Mouse (Mus musculus) spleen, postnatal 10 days (tissue): Measurements from ENCODE around the gene Dscam.
A peak's percentile ranks its signal among the peaks of the same experiment; 100 is the strongest.

Source experiments
- DNase-seq, 2 experiments: peaks; one replicate each; pipeline ENCODE4 v3.0.0; 2021 to 2022; ENCODE audit warnings: low spot score in 2 of 2

The Dscam gene

DNA sequence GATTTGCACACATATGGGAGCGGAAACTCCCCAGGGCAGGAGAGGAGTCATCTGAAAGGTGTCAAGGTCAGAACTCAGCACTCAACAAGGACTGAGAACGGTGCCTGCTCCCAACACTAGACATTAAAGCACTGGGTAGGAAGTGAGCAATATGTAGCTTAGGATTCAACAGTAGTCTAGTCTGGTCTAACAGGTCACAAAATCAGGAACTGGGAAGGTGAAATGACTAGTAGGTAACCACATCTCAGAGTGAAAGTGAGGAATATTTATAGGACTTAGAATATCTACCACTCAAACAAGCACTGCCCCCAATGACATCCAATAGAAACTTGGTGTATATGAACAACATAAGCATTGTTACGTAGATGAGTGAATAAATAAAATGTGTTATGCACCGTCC, 515.0 kb downstream of the Dscam start:
- no peak for DNase-seq

DNA sequence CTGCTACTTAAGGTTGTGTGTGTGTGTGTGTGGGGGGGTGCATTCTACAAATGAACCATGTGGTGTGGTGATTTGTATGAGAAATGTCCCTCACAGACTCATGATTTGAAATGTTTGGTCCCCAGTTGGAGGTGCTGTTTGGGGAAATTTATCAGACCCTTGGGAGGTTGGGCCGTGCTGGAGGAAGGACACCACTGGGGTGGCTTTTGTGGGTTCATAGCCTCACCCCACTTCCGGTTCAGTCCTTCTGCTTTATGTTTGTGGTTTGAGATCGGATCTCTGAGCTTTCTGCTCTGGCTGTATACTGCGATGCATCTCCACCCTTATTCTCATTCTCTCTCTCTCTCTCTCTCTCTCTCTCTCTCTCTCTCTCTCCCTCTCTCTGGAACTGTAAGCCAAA, 516.5 kb downstream of the Dscam start:
- DNase-seq = no peak

DNA sequence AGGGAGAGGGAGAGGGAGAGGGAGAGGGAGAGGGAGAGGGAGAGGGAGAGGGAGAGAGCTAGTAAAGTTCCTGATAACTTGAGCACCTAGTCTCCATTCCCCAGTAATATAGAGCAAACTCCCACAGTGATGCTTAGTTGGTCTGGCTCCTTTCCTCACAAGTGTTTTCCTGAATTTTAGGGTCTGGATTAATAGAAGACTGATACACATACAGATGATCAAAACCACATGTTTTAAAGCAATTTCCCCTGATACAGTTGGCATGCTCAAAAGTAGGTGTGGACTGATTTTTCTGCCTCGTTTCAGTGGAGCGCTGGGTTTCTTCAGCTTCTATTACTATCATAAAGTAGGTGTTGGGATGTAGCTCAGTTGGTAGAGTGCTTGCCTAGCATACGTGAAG, 519.1 kb downstream of the Dscam start:
- DNase-seq = no peak

DNA sequence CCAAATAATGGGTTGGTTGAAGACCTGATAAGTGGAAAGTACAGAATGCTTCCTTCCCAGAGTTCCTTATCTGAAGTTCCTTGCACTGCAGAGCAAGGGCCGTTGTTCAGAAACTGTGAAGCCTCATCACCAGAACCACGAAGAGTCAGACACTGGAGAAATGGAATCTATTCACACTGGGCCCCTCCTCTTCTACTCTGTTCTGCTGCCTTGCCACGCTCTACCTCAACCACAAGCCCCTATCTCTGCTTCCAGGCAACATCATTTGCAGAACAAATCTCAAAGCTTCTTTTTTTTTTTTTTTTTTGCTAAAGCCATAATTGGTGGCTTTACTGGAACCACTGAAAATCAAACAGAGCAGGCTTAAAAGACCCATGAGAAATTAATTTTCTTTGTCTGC, 530.5 kb downstream of the Dscam start:
- DNase-seq = no peak

DNA sequence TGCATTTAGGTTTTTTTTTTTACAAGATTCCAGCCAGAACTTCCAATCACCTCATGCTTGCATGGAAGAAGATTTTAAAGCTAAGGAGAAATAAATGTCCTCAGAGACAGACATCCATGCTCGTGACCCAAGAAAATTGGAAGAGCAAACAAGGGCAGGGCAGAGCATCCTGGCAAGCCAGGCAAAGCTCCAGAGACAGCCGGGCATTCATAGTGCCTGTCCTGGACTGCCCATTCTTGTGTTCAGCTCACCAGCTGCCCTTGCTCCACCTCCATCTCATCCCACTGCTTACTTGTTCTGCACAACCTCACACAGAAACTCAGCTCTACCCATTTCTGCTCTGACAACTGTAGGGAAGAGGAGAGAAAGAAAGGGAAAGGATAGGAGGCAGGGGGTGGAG, 534.6 kb downstream of the Dscam start:
- no peak for DNase-seq

DNA sequence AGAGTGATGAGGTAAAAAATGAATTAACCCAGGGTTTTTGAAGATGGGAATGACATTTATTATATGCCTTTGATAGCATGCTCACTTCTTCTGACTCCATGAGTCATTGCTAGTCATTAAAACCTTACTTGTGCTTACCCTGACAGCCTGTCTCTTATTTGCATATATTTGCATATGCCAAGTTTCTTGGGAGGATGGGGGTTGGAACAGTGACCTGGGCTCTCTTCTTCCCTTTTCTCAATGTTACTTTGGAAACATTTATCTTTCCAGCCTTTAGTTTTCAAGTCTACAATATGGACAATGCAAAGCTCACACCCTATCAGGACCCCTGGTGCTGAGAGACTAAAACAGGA, 535.8 kb downstream of the Dscam start:
- no peak for DNase-seq

DNA sequence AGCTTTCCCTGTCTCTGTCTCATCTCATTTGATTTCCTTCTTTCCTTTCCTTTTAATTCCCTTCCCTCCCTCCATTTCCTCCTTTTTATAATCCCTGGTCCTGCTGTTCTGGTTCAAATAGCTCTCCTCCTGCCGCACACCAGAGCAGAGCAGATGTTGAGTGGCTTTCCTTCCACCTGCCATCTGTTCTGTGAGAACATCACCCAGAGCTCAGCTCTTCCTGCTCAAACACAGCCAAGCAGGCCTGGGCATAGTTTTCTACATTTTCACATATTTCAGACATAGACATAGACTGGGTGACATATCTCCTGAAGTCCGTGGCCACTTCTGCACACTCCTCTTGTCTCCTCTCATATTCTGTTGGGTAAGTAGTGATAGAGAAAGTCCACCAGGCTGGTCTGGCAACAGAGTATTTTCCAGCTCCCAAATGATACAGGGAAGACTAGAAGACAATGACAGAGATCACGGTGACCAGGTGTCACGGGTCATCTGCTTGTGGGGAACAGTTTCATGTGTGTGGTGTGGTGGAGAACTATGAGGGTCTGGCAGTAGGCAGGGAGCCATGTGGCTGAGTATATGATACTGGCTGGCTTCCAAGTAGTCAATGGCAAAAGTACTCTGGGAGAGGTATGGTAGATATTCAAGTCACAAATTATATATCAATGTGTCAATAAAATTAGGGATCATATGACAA, 536.3 kb downstream of the Dscam start:
- no peak for DNase-seq

DNA sequence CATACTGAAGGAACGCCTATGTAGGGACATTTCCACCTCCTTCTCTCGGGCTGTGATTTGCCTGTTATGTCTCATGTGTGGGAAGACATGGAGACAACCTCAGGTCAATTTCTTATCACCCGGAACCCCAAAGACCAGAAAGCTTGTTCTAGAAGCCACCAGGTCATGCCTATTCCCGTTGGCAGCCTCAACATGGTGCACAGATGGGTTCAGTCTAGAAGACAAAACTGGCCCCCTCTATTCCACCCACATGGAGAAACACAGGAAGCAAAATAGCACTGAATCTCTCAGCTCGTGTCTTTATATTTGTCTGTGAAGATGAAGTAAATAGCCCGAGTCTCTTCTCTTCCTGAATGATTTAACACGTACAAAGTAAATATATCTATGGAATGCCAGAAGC, 540.3 kb downstream of the Dscam start:
- no peak for DNase-seq

DNA sequence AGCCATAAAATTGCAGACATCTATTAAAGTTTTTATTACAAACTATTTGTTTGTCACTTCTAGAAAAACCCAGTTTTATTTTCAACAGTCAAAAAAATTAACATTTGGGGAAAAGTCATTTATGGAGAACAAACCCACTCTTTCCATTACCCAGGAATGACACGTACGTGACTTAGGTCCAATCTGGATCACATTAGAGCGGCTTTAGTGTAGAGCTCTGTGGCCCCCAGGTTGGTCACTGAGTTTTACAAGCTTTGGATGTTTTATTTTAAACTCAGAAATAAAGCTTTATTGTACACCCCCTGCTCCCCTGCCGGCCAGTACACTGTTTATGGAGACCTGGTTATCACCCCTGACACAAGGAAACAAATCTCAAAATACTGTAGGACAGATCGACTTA, 540.9 kb downstream of the Dscam start:
- no peak for DNase-seq

DNA sequence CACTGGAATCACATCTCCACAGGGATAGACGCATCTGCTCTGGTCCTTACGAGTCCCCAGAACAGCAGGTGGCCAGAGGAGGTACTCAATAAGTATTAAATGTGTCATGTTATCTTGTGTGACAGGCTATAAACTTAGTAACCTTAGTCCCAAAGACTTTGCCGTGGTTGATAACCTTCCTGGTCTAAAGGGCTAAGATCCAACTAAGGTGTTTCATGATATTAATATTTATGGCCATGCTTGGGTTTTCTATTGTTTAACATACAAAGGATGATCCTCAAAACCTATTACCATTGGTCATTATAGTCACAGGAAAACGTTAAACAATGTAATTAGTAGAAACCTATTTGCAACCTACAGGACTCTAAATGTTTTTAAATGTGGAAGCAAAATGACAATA, 545.1 kb downstream of the Dscam start:
- DNase-seq = no peak

DNA sequence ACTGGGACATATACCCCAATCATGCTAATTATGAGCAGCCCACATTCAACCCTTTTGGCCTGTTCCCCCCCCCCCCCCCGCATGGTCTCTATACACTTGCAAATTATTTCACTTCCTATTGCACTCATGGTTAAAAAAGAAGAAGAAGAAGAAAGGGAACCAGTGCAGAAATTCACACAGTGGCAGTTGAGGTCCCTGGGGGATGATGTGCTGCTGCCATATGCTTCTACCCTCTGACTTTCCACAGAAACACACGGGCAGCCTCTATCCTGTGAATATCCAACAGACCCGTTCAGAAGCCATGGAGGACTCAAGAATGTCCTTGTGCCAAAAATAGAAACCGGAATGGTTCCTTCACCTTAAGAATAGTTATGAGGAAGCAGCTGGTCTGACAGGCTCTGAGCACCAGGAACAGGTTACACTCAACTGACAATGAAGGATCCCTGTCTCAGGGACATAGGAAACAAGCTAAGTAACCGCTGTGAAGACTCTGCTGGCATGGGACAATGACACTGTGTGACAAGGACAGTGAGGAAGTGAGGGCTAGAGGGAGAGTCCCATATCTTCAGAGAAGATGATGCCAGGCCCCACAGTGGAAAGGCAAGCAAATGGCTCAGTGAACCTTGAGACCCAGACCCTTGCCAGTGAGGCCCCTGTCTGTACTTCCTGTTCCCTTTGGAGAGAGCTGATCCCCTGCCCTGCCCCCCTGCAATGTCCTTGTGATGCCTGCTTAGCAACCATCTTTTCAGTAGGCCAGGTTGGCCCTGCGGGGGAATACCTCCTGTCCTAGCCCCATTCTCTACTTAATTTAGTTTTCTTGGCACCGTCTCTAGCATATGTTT, 545.8 kb downstream of the Dscam start:
- peak; percentile 14 to 53 for DNase-seq

DNA sequence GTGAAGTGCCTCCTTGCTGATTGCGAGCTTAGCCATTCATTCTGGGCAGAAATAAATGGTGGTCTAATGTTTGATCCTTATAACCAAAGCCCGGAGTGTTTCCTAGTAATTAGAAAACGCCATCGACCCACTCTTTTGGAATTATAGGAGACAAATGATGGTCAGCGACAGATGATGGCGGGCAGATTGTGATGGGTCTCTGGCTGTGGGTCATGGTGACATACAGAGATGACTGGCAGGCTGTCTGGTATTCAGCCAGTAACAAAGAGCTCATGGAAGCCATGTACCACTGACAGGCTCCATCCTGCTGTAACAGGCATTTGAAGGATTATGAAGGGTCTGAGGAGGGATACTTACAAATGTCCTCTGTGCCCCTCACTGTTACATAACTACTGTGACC, 549.7 kb downstream of the Dscam start:
- no peak for DNase-seq

DNA sequence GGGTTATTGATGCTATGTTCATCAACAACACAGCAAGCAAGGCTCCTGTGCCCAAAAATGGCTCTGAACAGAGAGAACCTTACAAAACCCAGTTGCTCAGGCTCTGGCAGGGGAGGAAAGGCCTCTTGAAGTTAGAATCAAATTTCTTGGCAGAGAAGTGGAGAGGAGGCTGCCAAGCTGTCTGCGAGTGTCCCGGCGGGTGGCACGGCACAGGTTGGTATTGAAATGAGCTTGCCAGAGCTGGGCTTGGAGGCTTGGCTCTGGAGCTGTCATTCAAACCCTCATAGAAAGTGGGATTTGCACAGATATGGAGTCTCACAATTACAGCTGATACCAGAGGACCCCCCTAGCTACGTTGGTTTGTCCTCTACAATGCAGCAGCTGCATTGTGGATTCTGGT, 550.1 kb downstream of the Dscam start:
- DNase-seq = no peak

DNA sequence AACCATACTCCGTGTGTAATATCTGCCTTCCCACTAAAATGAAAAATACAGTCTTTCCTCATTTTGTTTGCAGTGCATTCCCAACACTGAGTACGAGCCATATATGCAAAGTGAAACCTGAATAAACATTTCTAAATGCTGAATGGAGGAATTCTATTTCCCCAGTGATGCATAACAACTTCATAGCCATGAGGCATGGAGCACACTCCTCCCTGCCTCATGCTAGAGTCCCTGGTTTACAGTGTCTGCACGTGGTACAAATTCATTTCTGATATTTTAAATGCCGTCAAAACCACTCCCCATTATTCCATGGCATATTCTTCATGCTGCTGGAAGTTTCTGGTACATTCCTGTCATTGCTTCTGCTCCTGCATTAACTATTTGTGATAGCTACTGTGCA, 552.8 kb downstream of the Dscam start:
- no peak for DNase-seq

DNA sequence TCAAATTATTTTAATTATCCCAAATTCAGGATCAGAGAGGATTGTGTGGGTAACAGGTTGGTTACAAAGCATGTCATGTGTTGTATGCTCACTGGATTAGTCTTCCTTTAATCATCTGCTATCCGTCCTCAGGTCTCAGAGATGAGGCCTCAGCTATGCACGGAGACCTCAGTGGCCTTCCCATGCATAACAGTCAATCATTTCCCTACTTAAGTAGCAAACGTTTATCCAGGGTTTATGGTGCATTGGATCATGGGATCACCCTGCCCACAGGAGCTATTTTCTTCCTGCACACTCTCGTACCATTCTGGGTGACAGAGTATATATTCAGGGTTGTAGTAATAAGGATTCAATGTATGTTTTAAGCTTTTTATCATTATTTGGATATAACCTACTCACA, 557.3 kb downstream of the Dscam start:
- no peak for DNase-seq

DNA sequence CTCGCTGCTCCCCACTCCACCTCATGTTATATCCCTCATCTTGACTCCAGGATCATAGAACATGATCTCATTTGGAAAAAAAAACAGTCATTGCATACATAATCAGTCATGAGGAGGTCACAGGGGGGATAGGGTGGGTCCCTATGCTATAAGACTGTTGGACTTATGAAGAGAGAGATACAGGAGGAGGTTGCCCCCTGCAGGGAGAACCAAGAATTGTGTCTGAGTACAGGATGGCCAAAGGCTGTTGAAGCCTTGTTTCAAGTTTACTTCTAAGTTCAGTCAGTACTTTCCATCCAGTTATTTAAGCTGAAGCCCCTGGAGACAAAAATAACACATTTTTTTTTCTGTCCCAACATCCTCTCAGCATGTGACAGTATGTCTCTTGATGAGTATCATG, 559.7 kb downstream of the Dscam start:
- peak; percentile 32 to 76 for DNase-seq

DNA sequence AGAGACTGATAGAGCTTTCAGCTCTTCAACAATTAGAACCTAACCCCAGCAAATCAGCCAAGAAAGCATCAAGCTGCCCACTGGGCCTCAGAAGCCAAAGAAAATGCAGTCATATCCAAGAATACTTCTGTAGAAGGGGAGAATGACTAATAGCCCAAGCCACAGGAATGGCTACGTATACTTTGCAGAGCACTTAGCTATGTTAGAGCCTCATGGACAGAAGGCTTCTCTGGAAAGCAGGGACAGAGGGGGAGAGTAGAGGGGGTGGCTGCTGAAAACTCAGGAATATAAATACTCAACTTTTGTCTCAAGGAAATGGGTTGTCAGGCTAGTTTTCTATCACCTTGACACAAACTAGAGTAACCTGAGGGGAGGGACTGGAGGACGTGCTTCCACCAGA, 568.3 kb downstream of the Dscam start:
- DNase-seq = no peak

DNA sequence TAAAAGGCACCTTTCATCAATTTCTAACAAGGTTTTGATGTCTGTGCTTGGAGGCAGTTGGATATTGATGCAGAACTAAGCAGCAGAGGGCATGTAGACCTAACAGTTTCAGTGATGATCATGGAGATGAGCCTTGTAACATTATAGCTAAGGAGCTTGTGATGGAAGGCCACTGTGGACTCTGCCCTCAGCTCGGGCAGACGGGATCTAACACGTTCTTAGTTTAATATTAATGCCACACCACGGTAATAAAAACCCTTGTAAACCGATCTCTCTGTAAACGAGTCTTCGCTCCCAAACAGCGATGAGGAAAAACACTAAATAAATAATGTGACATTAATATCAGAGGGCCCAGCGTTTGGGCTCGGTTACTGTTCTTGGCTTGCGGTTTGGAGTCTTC, 569.8 kb downstream of the Dscam start:
- DNase-seq = no peak

DNA sequence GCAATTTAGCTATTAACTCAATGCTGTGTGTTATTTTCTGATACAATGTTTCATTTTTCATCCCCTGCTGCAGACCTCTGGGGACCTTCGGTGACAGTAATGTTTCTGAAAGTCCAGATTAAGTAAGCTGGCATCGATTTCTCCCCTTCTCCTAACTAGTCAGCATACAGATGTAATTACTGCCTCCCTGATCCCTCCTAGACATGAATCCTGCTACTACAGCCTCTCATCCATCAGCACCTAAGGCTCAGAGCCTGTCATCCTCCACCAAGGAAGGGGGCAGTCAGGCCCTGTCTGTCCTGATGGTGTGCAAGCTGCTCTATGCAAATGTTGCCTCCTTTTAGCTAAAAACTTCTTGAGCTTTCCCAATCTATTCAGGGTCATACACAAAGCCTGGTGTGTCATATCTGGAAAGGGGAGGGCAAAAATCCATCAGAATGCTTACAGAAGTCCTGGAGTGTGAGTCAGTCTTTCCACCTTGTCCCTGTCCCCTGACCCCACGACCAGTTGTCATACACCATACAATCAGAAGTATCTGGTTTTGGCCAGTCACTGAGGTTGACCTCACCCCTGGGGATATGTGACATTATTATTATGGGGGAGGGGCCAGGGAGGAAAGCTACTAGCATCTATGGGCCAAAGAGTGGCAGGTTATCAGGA, 571.0 kb downstream of the Dscam start:
- no peak for DNase-seq

DNA sequence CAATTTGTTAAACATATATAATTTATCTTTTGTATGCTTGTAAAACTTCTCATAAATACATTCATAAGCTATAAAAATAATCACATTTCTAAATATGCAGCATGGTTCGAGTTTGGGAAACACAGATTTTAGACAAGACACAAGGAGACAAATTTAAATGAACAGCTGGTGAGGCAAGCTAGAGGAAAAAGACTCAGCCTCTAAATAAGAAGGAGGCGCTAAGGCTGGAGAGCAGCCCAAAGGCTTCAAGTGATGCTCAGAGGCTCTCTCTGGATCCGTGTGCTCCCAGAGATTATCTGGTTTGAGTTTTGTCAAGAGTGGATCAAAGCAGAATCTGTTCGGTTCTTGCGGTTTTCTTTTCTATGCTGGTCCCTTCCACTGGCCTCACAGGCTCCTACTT, 594.7 kb downstream of the Dscam start:
- no peak for DNase-seq

DNA sequence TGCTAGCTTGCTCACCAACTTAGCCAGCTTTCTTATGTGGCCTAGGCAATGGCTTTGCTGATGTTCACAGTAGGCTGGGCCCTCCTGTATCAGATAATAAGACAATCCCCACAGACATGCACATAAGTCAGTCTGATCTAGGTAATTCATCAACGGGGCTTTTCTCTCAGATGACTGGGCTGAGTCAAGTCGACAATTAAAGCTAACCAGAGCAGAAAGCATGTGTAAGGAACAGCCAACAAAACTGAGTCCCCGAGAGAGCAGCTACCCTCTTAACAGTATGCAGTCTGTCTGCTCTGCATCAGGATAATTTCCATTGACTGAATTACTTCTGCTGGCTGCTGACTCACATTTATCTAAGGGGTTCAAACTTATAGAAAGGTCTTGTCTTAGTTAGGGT, 603.1 kb downstream of the Dscam start:
- no peak for DNase-seq

DNA sequence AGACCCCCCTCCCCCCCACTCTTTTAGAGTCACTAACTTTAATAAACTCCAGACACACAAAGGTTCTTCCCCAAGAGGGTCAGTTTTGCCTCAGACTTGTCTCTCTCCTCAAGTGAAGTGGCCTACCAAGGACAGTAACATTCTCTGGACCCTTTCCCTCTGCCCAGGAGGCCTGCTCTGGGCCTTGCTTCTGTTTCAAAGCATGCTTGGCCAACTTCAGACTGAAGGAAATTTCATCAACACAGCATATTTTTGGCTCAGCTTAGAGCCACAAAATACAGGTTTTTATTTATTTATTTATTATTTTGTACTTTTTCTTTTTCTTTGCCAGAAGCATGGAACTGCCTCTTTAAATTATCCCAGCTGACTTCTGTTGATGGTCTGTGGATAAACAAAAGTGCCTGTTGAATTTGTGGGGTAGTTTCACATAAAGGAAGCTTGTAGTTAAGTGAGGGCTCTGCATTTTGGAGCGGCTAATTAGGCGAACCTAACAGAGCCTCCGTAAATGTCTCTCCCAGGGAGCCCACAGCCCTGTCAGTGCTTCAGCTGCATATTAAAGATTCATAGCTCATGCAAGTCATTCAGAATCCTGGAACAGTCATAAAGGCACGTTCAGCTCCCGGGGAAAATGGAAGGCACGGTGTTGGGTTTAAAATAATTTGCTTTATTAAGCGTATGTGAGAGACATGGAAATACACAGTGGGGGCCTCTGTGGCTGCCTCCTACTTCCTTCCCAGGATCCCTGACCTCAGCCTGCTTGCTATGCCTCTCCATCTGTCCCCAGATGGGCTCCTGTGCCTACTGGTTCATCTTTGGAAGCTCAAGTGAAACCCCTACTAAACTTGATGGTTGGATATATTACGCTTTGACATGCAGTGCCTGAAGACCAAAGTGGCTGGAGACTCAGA, 606.9 kb downstream of the Dscam start:
- DNase-seq = no peak
